Mouse (Mus musculus) liver, embryonic 14.5 days (tissue): ENCODE results near the gene Frmpd2.

Experiments used
- CTCF ChIP-seq: IDR thresholded peaks from 2 replicates; pipeline ENCODE4 v1.5.1; 2016; ENCODE audit warnings: antibody characterized with exemption, low read depth, control low read depth
- EP300 ChIP-seq: IDR thresholded peaks from 2 replicates; pipeline ENCODE4 v1.6.1; 2016; ENCODE audit warnings: antibody characterized with exemption, low read depth

DNA sequence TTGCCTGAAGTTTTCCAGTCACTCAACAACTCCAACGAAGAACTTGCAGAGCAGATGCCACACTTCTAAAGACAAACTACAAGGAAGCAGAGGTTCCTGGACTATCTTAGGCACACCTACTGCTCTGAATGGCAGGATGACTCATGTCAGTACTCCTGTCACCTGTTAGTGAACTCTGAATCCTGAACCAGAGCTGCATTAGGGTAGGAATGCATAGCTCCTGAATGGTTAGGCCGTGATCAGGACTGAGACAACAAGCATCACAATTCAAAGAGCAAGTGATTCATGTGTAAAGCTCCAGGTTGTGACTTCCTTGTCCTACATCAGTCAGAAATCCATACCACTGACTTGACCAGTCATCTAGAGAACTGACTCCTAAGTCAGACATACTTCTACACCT lies 27.7 kb upstream of the Frmpd2 start:
- no peak for TF ChIP-seq CTCF
- no peak for TF ChIP-seq EP300
